Mouse (Mus musculus) 3T3-L1 (cell line): ENCODE measurements around the gene Olfr310.

Source experiments
- DNase-seq: peaks from one replicate; pipeline ENCODE4 v3.0.0-alpha.2; 2015; ENCODE audit warnings: low read depth, low spot score

Olfr310 gene

GRCm38 (mm10) chr7:86277072-86277471 lies at the start of gene Olfr310:
Gene Olfr310, minus strand, starts transcription at chr7:86277172.
- DNase-seq: no peak

- DNase-seq: no peak
These were observed 48.6 kb upstream of the Olfr310 start, which contains the start of gene Olfr308 for GRCm38 (mm10) chr7:86325530-86325929. Gene Olfr308, minus strand, starts transcription at chr7:86325630.

- DNase-seq: no peak
These were observed 44.4 kb upstream of the Olfr310 start for GRCm38 (mm10) chr7:86321323-86321722.

- DNase-seq: no peak
These were observed 36.6 kb upstream of the Olfr310 start, which contains the start of gene Olfr309 for GRCm38 (mm10) chr7:86313608-86314007. Gene Olfr309, minus strand, starts transcription at chr7:86313708.

DNA sequence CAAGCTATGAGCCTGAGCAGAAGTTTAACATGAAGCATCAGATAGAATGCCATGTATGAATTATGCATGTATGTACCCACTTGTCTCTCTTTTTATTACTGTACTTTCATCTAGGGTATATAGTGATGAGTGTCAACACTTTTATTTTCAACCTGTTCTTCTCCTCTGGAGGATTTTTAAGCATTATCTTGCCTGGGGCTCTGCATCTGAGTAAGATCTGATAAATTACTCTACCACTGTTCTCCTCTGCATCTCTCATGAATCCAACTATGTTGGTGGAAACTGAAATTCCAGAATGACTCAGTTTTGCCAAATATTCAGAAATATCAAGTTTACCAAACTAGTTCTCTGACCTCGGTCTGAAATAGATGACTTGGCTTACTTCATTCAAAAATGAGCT lies 30.8 kb downstream of the Olfr310 start, which contains the start of gene Vmn2r76:
Gene Vmn2r76, minus strand, starts transcription at position 101 of the 400 bp plus-strand sequence.
- DNase-seq: no peak
